Mouse (Mus musculus) heart, postnatal 0 days (tissue): Measurements from ENCODE around the gene Sept14. TPM values are rescaled to one million over a fixed set of nuclear protein-coding genes. Genes with fewer than 3 reads are reported as not detected.

ENCODE experiments used
- ATAC-seq: fragments of 200-750 bp; cut with Nextera tagmentation; 2 replicates; pipeline ENCODE4 v1.8.0; 2017; ENCODE audit warnings: low read depth, moderate number of reproducible peaks, moderate library complexity; ENCODE audit not compliant: insufficient read depth
- DNase-seq: peaks from one replicate; pipeline ENCODE4 v3.0.0-alpha.2; 2016; ENCODE audit warnings: low spot score
- H3K27ac ChIP-seq: fragments of 300-500 bp; sonication (generic); 2 replicates; pipeline ENCODE4 v1.5.1; 2014; ENCODE audit warnings: low read depth, mild to moderate bottlenecking
- H3K27me3 ChIP-seq: fragments of 300-500 bp; sonication (generic); 2 replicates; pipeline ENCODE4 v1.6.1; 2014; ENCODE audit warnings: low read length, mixed read lengths; ENCODE audit not compliant: control insufficient read depth, insufficient read depth
- H3K36me3 ChIP-seq: fragments of 300-500 bp; sonication (generic); replicated peaks from 2 replicates; pipeline ENCODE4 v1.6.1; 2014; ENCODE audit warnings: low read length, mixed read lengths; ENCODE audit not compliant: control insufficient read depth, insufficient read depth
- H3K4me1 ChIP-seq: fragments of 300-500 bp; sonication (generic); 2 replicates; pipeline ENCODE4 v1.6.1; 2014; ENCODE audit warnings: antibody characterized with exemption; ENCODE audit not compliant: control insufficient read depth, insufficient read depth
- H3K4me2 ChIP-seq: fragments of 300-500 bp; sonication (generic); 2 replicates; pipeline ENCODE4 v1.6.1; 2014; ENCODE audit warnings: low read depth, mild to moderate bottlenecking, low read length, moderate library complexity
- H3K4me3 ChIP-seq: fragments of 300-500 bp; sonication (generic); 2 replicates; pipeline ENCODE4 v1.5.1; 2014; ENCODE audit warnings: low read depth, low read length
- H3K9ac ChIP-seq: fragments of 300-500 bp; sonication (generic); replicated peaks from 2 replicates; pipeline ENCODE4 v1.6.1; 2014; ENCODE audit warnings: low read depth, low read length, mixed read lengths
- H3K9me3 ChIP-seq: fragments of 300-500 bp; sonication (generic); replicated peaks from 2 replicates; pipeline ENCODE4 v1.6.1; 2016; ENCODE audit warnings: low read length; ENCODE audit not compliant: control insufficient read depth
- CTCF ChIP-seq: IDR thresholded peaks from 2 replicates; pipeline ENCODE4 v1.5.1; 2016; ENCODE audit warnings: antibody characterized with exemption, control low read depth, low read depth
- EP300 ChIP-seq: IDR thresholded peaks from 2 replicates; pipeline ENCODE4 v1.6.1; 2016; ENCODE audit warnings: antibody characterized with exemption, low read depth
- WGBS: fragments of 180-500 bp; shearing (Covaris S2); extraction: QIAGEN DNeasy Blood & Tissue Kit; methylation state at CpG from one replicate; pipeline ENCODE4 v1.1.7; 2014; 5-methylcytosine and 5-hydroxymethylcytosine counted together
- polyA plus RNA-seq: library from polyadenylated mRNA; unstranded; fragments of >200 nt; fragmentation: Nextera tagmentation; extraction: Ambion mirVana; gene quantifications from 2 replicates; pipeline ENCODE4 v1.2.1, GENCODE M21; 2015
- total RNA-seq: library from RNA; depleted of rRNA; stranded (reverse); fragments of >200 nt; gene quantifications from 2 replicates; pipeline ENCODE4 v1.2.3, GENCODE M21; 2014; ENCODE audit warnings: low replicate concordance; rRNA removed

The Sept14 gene
- total and polyA plus RNA-seq, 2 experiments from 2014 or later: not detected

GRCm38 (mm10) chr5:129667851-129668250 lies 40.5 kb downstream of the Sept14 start:
- DNase-seq: no peak
- Histone ChIP-seq H3K4me3 (no peak overlapping the region), H3K9ac (no peak overlapping the region), H3K9me3 (no peaks in the 10 kb centered on the region), H3K36me3 (no peaks in the 10 kb centered on the region), H3K4me1 (peaks cover 9% of the 10 kb centered on the region; the same call in 1 of the 2 replicates), H3K27ac (no peak overlapping the region), H3K27me3 (no peaks in the 10 kb centered on the region), H3K4me2 (no peak overlapping the region)
- TF ChIP-seq CTCF: no peak
- no peak for ATAC-seq
- WGBS: 62% methylated on average over 4 of the region's 4 CpGs

DNA sequence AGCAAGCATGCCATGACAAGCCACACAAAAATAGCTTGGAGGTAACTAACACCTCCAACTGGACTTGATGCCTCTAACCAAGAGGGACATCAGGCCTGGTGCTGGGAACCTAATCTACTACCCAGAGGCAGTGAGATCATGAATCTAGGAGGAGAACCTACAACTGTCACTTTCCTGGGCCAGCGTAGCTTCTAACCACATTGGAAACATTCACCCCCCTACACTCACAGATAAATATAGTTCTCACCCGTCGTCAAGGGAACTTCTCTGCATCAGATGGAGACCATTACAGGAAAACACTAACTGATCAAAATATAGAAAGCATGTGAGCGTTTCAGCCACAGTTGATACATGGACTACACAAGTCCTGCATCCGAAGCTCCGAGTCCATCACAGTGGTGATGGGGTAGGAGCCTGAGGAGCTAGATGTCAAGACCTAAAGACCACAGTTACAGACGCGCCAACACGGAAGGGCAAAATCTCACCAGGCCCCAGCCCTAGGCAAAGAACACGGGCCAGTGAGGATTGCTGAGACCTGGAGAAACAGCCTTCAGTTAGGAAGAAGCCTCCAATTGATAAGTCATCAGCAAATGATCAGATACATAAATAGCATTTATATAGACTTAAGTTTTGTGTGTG lies 41.9 kb downstream of the Sept14 start:
- TF ChIP-seq EP300 (no peak), CTCF (no peak)
- no peak for DNase-seq
- ATAC-seq: no peak
- Histone ChIP-seq H3K9me3 (no peaks in the 10 kb centered on the region), H3K36me3 (0 out of 2 replicates have a peak, but pooled peaks cover under 1% of the 10 kb centered on the region), H3K4me3 (no peak overlapping the region), H3K27ac (no peak overlapping the region), H3K9ac (no peak overlapping the region), H3K27me3 (no peaks in the 10 kb centered on the region), H3K4me2 (no peak overlapping the region), H3K4me1 (peaks cover 9% of the 10 kb centered on the region; the same call in 1 of the 2 replicates)
- WGBS: 92% methylated on average over 10 of the region's 10 CpGs

DNA sequence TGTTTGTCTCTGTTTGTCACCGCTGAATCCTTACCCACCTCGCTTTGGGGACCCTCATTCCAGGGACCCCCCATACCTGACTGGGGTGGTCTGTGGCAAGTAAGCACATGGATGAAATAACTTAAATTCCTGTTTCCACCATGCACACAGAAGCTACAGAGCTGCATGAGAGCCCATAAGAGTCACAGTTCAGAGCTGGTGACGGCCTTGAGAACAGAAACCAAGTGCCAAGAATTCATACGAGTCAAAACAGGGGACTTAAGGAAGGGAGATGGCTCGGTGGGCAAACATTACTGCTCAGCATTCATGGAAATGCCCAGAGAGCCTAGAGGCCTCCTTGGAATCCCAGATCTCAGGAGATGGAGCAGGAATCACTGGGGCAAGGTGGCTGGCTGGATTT lies 44.2 kb downstream of the Sept14 start:
- Histone ChIP-seq H3K36me3 (peaks cover 24% of the 10 kb centered on the region), H3K27me3 (no peaks in the 10 kb centered on the region), H3K4me2 (no peak overlapping the region), H3K4me1 (peaks cover 5% of the 10 kb centered on the region; the same call in 1 of the 2 replicates), H3K27ac (no peak overlapping the region), H3K9ac (no peak overlapping the region), H3K9me3 (no peaks in the 10 kb centered on the region), H3K4me3 (no peak overlapping the region)
- no peak for TF ChIP-seq CTCF
- no peak for TF ChIP-seq EP300
- DNase-seq (no peak), ATAC-seq (no peak)
- 63% methylated on average over 5 of the region's 5 CpGs for WGBS

DNA sequence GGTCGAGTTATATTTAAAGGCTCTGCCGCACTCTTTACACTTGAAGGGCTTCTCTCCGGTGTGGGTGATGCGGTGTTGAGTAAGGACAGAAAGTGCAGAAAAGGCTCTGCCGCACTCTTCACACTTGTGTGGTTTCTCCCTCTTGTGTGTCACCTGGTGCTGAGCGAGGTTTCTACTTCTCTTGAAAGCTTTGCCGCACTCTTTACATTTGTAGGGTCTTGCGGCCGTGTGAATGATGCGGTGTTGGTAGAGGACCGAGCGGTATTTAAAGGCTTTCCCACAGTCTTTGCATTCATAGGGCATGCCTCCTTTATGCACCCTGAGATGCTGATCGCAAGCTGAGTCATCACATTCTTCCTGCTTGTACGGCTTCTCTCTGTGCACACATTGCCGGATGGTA lies 50.4 kb downstream of the Sept14 start:
- H3K9ac ChIP-seq: no peak overlapping the region
- ATAC-seq: no peak
- no peak for DNase-seq
- TF ChIP-seq EP300: no peak
- TF ChIP-seq CTCF: no peak
- no peaks in the 10 kb centered on the region for H3K4me1 ChIP-seq
- H3K27me3 ChIP-seq: no peaks in the 10 kb centered on the region
- no peak overlapping the region for H3K27ac ChIP-seq
- 86% methylated on average over 15 of the region's 15 CpGs for WGBS
- H3K4me3 ChIP-seq: no peak overlapping the region
- H3K4me2 ChIP-seq: no peak overlapping the region
- peaks cover 53% of the 10 kb centered on the region for H3K36me3 ChIP-seq
- H3K9me3 ChIP-seq: no peaks in the 10 kb centered on the region

- Histone ChIP-seq H3K4me3 (no peak overlapping the region), H3K36me3 (peaks cover 53% of the 10 kb centered on the region), H3K4me1 (no peaks in the 10 kb centered on the region), H3K9me3 (no peaks in the 10 kb centered on the region), H3K27ac (no peak overlapping the region), H3K4me2 (no peak overlapping the region), H3K27me3 (no peaks in the 10 kb centered on the region), H3K9ac (no peak overlapping the region)
- ATAC-seq (no peak), DNase-seq (no peak)
- no peak for TF ChIP-seq EP300
- 91% methylated on average over 10 of the region's 10 CpGs for WGBS
These were observed 51.3 kb downstream of the Sept14 start for GRCm38 (mm10) chr5:129657016-129657415.

DNA sequence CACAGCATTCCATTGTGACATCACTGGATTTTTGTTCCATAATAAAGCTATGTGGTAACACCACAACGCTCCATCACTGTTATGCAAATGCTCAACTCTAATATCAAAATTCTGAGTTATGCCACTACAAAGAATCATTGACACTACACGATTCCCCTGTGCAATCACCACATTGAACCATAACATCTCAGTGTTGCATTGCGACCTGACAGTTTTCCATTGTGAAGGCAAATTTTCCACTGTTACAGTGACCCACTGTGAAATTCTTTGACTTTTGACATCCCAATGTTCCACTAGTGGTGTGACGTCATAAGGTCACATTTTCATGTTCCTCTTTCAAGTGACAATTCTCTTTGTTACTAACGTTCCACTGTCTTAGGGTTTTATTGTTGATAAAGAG lies 57.5 kb downstream of the Sept14 start:
- Histone ChIP-seq H3K4me3 (no peak overlapping the region), H3K9ac (no peak overlapping the region), H3K36me3 (no peaks in the 10 kb centered on the region), H3K27ac (no peak overlapping the region), H3K9me3 (no peaks in the 10 kb centered on the region), H3K27me3 (no peaks in the 10 kb centered on the region), H3K4me2 (no peak overlapping the region), H3K4me1 (no peaks in the 10 kb centered on the region)
- 90% methylated on average over 5 of the region's 5 CpGs for WGBS
- ATAC-seq (no peak), DNase-seq (no peak)
- TF ChIP-seq EP300 (no peak), CTCF (no peak)

Other genes starting within 250 kb of the Sept14 start
- 28.2 and 38.3 TPM in 2 replicates for gene Sfswap, start 207.3 kb downstream of the Sept14 start, total RNA-seq
- gene Sfswap, start 207.3 kb downstream of the Sept14 start, polyA plus RNA-seq: 14.4 and 15.7 TPM in 2 replicates
- 0.43 and 2.6 TPM in 2 replicates for gene Mmp17, start 124.3 kb downstream of the Sept14 start, total RNA-seq
- gene Mmp17, start 124.3 kb downstream of the Sept14 start, polyA plus RNA-seq: 0.41 TPM in 2 replicates
- gene Zfp11, start 38.4 kb downstream of the Sept14 start, total RNA-seq: 0.95 and 1.2 TPM in 2 replicates
- gene Zfp11, start 38.4 kb downstream of the Sept14 start, polyA plus RNA-seq: 2.3 and 3.0 TPM in 2 replicates
- 141 and 196 TPM in 2 replicates for gene Mrps17, start 7.0 kb upstream of the Sept14 start, total RNA-seq
- 173 and 181 TPM in 2 replicates for gene Mrps17, start 7.0 kb upstream of the Sept14 start, polyA plus RNA-seq
- gene Nipsnap2, start 16.6 kb upstream of the Sept14 start, total RNA-seq: 563 and 624 TPM in 2 replicates
- gene Nipsnap2, start 16.6 kb upstream of the Sept14 start, polyA plus RNA-seq: 720 and 738 TPM in 2 replicates
- 21.9 and 30.1 TPM in 2 replicates for gene Psph, start 78.9 kb upstream of the Sept14 start, total RNA-seq
- 26.2 and 26.5 TPM in 2 replicates for gene Psph, start 78.9 kb upstream of the Sept14 start, polyA plus RNA-seq
- 14.9 and 26.2 TPM in 2 replicates for gene Sumf2, start 138.5 kb upstream of the Sept14 start, total RNA-seq
- gene Sumf2, start 138.5 kb upstream of the Sept14 start, polyA plus RNA-seq: 12.8 and 14.5 TPM in 2 replicates
- 2,460 and 2,937 TPM in 2 replicates for gene Chchd2, start 179.0 kb upstream of the Sept14 start, total RNA-seq
- 1,505 and 1,584 TPM in 2 replicates for gene Chchd2, start 179.0 kb upstream of the Sept14 start, polyA plus RNA-seq
- 0.27 and 1.4 TPM in 2 replicates for gene Zbed5, start 187.2 kb upstream of the Sept14 start, total RNA-seq
- 1.4 and 1.5 TPM in 2 replicates for gene Zbed5, start 187.2 kb upstream of the Sept14 start, polyA plus RNA-seq
- 3.1 and 9.6 TPM in 2 replicates for gene Phkg1, start 190.0 kb upstream of the Sept14 start, total RNA-seq
- gene Phkg1, start 190.0 kb upstream of the Sept14 start, polyA plus RNA-seq: 2.5 and 3.4 TPM in 2 replicates
- 0.08 and 0.38 TPM in 2 replicates for gene Nupr1l, start 200.0 kb upstream of the Sept14 start, total RNA-seq
- 2.7 and 3.5 TPM in 2 replicates for gene Nupr1l, start 200.0 kb upstream of the Sept14 start, polyA plus RNA-seq
- gene Vkorc1l1, start 233.5 kb upstream of the Sept14 start, total RNA-seq: 17.4 and 30.8 TPM in 2 replicates
- gene Vkorc1l1, start 233.5 kb upstream of the Sept14 start, polyA plus RNA-seq: 7.3 and 8.4 TPM in 2 replicates